Mouse (Mus musculus) kidney, postnatal 14 days (tissue): ENCODE measurements around the gene Rprd1b.

Experiments used
- DNase-seq: peaks from one replicate; pipeline ENCODE4 v3.0.0; 2022; ENCODE audit warnings: mixed read lengths

The Rprd1b gene

DNA sequence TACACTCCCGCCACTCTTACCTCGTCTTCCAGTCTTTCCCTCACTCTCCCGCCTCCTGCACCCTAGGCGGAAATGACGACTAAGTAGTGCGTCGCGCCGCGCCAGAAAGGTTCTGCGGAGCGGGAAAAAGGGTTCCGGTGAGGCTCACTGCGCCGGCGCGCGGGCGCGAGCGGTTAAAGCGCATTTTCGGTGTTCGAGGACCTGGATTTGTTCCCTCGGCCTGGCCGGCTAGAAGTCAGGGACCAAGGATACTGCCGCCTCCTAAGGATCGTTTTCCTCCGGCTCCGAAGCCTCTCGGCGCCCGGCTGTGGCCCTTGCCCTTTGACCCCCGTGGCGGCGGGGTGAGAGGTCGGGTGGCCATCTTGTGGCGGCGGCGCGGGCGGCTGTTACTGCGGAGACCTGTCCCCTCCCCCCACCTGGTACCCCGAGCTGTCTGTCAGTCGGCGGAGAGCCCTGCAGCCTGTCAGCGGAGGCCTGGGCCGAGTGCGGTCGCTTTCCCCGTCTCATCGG is at the start of gene Rprd1b, which contains the start of gene Tti1:
Gene Rprd1b, plus strand, starts transcription at position 144 of the 510 bp plus-strand sequence.
Gene Tti1, minus strand, starts transcription at position 80 of the 510 bp plus-strand sequence.
- peak; percentile 95 for DNase-seq

DNA sequence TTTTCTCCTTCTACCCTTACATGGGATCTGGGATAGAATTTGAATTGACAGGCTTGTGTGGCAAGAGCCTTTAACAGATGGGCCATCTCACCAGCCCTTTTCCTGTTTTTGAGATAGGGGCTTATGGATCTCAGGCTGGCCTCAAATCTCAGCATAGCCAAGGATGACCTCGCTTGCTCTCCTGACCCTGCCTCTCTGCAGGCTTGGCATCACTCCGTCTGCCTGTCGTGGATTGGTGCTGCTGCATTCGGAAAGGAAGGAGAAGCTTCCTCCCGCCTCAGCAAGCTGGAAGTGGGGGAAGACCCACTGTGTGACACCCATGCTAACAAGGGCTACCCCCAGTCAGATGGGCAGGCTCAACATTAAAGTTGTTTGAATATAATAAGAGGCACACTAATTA is 49.1 kb upstream of the Rprd1b start:
- DNase-seq = no peak

DNA sequence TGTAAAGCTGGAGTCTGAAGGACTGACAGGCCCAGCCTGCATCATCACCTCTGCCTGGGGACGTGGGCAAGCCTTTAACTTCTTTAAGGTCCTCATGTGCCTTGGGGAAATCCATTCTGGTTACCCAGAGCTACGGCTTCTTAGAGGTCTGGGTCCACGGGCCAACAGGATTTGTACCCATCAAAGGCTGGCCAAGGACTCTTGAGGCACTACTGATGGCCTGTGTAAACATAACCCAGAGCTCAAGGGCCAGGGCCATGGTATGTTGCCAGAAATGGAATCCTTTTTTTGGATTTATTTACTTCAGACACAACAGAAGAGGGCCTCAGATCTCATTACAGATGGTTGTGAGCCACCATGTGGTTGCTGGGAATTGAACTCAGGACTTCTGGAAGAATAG is 45.6 kb upstream of the Rprd1b start:
- DNase-seq = no peak

DNA sequence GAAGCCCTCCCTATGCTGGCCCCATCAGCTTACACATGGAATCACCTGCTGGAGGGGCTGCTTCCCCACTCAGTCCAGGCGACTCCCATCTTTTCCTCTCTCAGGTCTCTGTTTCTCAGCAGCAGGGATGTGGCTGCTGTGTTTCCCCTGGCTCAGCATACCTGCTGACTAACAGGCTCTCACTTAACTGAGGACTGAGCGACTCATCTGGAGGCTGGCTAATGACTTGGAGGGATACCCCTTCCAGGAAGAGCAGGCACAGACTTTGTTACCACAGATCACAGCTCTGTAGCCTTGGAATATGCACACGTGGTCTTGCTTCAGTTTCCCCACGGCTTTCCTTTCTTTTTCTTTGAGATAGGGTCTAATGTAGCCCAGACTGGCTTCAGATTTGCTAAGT is 45.0 kb upstream of the Rprd1b start:
- no peak for DNase-seq

DNA sequence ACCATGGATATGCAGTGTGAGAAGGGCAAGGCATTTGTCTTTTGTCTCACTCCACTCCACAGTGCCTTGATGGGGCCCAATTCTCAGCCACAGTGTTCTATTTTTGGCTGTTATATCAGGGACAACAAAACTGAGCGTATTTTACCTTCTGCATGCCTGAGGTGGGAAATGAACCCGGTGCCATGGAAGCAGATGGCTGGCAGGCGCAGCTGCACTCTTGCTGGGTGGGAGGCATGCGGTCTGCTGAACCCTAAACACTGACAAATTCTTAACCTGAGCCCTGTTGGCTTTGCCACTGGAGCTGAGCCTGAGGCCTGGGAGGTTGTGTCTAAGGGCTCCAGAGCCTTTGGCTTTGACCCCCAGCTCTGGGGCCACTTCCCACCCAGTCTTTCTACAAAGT is 42.7 kb upstream of the Rprd1b start:
- no peak for DNase-seq

DNA sequence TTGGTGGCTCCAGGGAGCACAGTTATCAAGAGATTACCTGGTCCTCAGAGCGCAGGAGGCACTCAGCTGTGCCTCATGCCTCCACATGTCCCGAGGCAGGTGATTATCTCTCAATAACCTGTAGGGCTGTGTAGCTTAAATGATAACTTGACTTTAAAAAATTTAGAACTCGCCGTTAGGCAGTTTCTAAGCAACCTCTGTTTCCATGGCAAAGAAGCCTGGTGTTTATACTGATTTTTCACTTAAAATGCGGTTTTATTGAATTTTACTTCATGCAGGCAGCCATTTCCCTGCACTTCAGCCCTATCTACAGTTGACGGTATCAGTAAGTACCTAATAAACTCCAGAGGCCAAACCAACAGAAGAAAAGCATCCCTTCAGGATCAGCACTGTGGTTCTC is 42.1 kb upstream of the Rprd1b start:
- DNase-seq = no peak

DNA sequence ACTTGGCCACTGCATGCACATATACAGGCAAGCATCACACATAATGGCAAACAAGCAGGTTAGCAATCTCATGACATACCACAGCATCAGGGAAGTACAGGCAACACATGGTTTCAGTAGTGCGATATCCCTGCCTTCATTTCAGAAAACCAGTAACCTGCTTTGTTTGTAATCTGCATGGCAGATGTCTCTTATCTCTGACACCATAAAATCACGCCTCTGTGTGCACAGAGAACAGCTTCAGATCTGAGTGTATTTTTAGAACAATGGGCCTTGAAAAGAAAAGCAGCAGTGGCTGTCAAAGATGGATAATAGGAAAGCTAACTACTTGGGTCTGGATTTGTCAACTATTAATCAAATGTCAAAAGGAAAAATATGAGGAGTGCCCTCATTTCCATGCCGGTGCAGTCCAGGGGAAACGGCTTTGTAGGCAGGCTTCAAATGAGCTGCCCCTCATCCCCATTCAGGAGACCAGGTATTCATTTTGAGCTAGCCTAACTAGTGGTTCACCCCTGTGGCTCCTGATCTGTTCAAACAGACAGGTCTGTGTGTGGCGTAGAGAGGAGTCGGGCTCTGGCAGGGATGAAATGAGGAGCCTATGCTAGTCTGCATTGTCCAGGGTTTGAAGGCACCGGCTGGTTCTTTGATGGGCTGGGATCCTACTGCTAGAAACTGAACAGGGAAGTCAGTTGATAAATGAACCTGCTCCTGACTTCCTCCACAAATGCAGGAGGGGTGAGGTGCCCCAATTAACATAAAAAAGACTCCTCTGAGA is 39.7 kb upstream of the Rprd1b start:
- no peak for DNase-seq

DNA sequence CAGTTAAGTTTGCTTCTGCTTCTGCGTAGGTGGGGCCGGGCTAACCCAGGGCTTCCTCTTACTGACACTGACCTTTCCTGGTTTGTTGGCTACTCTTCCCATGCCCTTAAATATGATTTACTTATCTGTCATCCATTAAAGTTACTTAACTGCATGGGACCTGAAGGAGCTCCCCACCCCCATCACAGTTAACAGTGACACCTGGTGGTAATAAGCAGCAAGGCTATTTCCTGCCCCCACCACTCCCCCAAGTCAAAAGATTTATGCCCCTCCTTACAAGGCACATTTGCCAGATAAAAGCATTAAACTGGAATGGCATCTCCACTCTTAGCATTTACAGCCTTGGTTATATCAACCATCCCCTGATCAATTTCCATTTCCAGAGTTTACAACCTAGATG is 38.4 kb upstream of the Rprd1b start:
- peak; percentile 17 for DNase-seq

DNA sequence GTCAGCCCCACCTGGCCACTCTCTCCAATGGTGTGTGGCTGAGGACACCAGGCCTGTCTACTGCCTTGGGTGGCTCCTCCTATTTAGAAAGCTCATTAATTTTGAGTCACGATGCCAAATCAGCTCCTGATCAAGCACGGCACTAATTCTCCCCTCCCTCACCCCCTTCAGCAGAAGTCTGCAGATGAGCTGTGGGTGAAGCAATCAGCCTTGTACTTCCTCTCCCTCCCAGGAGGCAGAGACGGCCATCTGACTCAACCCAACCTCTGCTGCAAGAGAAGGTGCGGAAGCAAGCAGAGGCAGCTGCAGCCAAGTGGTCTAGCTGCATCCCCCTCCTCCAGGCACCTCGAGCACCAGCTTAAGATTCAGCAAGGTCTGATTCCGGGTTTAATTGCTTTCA is 37.3 kb upstream of the Rprd1b start:
- DNase-seq = no peak

DNA sequence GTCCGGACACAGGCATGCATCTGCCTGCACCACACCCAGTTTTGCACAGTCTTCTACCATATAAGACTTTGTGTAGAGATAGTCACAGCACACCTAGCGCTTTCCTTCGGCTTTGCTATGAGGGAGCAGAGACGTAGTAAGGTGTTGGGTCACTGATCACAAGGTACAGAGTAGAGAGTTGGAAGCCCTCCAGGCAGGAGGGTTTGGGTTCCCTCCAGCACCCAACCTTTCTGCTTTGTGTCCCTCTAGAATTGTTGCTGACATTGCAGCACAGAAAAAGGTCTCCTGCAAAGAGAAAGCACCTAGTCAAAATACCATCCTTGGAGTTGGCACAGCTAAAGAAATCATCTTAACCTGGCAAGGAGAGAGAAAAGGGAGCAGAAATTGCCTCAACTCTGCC is 35.8 kb upstream of the Rprd1b start:
- DNase-seq = peak; percentile 20

DNA sequence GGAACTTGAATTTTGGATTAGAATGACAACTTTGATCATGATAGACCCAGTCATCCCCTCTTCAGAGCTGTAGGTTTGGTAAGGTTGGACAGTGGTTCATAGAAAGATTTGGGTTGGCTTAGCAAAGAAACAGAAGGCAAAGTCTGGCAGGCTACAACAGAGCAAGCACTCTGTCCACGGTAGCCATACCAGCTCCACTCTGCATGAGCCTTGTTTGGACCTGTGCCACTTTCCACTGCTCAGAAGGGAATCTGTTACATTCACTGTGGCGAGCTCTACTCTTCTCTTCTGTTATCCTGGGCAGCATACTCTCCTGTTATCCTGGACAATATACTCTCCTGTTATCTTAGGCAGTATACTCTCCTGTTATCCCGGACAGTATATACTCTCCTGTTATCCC is 29.5 kb upstream of the Rprd1b start:
- DNase-seq = no peak

DNA sequence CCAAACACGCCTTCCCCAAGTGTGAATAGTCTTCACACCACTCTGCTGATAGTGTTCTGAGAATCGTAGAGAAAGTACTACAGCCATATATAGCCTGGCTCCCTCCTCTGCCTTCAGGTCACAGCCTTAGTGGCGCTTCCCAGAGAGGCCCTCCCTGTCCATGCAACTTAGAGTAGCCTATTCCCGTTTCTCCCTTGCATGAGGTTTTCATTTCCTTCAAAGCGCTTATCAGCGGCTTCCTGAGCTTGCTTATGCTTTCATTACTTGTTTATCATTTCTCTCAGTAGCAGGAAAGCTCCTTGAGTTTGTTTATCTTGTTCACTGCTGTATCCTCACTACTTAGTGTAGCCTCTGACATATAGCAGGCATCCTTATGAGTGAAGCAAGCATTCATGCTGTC is 23.7 kb upstream of the Rprd1b start:
- no peak for DNase-seq

DNA sequence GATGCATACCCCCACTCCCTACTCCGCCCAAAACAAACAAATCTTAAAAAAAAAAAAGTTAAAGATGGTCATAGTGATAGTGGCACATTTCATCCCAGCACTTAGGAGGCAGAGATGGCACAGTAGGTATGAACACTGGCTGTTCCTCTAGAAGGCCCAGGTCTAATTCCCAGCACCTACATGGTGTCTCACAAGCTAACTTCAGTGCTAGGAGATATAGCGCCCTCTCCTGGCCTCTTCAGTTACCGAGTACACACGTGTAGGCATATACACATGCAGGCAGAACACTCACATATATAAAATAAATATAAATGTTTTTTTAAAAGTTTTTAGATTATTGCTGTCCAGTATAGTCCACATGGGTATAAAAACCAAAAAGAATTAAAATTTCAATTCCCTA is 22.7 kb upstream of the Rprd1b start:
- DNase-seq = no peak

DNA sequence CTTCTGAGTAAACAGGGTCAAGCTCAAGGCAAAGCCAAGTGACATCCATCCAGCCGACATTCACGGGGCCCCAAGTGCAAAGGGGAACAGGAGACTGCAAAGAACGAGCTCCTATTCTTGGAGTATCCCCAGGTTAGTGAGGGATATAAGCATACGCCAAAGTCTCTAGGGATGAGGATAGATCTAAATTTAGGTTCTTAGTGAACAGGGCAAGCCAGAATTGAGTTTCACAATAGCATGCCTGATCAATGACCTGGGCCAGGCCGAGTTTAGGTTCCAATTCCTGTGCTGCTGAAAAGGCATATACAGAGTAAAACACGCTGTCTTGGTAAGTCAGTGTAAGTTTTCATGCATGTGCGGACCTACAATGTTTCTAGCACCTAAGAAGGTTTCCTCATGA is 18.9 kb upstream of the Rprd1b start:
- no peak for DNase-seq

DNA sequence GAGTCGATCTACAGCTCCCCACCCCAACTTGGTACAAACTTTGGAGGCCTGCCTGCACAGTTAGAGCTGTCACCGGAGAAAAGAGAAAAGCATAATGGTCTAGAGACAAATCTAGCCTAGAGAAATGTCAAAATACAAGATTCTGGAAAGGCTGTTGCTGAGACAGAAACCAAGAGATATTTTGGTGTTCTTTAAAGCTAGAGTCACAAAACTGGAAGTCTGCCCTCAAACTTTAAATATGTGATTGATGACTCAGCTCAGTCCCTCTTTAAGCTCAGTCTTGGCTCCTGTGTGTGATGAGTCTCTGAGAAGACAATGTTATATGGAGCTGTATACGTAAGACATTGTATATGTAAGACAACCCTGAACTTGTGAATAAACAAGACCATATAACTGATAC is 15.7 kb upstream of the Rprd1b start:
- DNase-seq = no peak

DNA sequence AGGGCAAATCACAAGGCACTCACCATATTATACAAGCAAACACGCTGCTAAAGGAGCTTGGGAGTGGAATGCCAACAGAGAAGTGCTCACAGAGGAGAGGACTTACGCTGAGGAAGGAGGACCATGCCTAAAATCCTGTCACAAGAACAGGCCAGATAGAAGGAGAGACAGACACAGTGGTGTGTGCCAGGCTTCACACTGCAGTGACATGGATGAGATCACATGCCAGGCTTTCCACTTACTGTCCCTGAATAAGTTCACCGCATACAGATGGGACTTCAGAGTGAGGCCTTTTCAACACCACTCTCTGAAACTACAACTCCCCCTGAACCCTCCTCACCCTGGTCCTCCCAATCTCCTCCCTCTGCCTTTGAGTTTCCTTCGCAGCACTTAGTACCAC is 11.0 kb upstream of the Rprd1b start:
- no peak for DNase-seq

DNA sequence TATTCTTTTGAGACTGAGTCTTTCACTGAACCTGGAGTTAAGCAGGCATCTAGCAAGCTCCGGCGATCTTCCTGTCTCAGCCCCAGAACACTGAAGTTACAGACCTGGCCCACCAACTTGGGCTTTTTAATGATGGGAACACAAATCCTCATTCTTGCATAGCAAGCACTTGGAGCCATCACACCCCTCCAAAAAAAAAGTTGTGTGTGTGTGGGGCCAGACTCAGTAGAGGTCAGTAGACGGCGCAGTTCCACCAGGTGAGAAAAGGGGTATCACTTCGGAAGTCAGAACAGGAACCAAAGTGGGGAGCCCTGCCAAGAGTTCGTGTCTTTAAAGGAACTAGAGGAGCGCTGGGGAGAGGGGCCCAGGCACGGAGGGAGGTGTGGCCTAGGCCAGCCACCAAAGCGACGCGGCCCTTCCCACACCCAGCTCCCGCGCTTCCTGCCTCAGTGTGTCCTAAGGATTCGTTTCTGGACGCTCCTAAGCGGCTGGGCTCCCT is 393 bp upstream of the Rprd1b start:
- no peak for DNase-seq

DNA sequence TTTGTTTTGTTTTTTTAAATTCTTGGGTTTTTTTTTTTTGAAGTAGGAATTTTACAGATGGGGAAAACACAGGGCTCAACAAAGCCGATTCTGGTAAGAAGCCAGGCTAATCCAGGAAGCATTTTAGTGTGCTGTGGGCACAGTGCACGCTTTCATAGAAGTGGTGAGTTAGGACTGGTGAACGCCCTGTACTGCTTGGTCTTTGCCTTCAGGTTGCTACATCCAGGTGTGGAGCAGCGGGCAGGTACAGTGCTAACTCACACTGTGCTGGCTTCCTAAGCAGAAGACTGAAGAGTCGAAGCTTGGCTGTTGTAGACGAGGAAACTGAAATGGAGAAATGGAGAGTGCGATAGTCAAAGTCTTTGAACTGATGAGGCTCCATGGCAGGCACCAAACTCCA is 1.7 kb downstream of the Rprd1b start:
- DNase-seq = no peak

DNA sequence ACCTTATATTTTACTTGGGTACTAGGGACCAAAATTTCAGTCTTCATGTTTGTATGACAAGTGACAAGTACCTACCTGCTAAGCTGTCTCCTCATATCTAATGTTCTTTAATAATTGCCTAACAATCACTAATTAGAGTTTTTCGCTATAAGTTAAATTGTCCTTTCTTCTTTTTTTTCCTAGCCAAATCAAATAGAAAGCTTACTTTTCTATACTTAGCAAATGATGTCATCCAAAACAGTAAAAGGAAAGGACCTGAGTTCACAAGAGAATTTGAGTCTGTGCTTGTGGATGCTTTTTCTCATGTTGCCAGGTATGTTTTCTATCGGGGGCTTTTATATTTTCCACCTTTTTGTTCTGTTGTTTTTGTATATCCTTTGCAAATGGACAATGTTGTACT is 7.5 kb downstream of the Rprd1b start:
- DNase-seq = no peak

DNA sequence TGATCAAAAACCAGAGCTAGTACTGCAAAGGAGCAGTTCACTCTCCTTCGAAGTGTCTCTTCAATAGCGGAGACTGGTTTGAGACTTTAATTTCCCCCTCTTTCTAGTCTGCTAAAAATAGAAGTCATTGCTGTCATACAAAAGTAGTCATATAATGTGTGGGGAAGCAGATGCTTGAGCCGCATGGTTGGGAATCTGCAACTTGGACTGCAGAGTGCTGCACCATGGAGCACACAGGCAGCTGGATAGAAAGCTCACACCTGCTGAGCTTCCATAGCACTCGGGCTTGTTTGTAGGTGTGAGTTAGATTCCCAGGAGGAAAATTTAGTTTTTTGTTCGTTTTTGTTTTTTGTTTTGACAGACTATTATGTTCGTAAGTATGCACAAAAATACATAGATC is 8.1 kb downstream of the Rprd1b start:
- DNase-seq = no peak

DNA sequence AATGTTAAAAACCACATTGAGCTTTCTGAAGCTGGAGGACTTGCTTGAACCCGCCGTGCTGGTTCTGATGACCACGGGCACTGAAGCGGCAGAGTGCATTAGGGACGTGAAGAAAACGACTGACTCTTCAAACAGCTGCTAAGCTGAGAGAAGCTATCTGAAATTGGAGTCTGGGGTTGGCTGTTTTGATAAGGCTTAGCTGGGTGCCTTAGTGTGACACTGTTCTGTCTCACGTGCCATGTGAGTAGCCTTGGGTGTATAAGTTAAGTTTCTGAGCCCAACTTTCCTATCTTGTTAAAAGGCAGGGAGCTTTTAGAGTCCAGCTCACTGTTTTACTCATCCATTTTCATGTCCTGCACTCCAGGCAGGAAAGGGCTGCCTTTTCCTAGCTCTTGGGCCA is 8.7 kb downstream of the Rprd1b start:
- DNase-seq = no peak

DNA sequence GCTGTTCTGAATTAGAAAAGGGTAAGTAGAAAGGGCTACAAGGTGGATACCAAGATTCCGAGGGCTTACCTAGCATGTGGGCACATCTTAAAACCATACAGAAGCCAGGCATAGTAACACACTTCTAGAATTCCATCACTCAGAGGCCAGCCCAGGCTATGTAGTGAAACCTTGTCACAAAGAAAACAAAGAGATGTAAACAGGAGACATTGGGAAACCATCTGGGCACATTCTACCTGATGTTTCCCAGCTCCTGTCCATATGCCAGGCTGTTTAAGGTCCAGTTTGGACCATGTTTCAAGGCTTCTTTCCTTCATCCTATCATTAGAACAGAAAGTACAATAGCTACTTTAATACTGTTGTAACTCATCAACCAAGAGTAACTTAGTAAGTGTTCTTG is 9.3 kb downstream of the Rprd1b start:
- DNase-seq = no peak

DNA sequence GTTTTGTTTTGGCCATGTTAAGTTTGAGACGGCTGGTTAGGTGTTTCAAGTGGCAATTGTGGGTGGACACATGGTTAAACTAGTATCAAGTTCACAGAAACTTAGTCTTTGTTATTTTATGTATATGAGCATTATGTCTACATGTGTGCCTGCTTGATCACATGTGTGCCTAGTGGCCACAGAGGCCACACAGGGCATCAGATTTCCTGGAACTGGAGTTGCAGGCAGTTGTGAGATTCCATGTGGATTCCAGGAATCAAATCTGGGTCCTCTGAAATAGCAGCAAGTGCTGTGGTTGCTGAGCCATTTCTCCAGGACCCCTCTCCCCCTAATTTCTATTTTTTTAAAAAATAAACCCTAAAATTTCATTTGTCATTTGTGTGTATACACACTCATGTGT is 11.4 kb downstream of the Rprd1b start:
- no peak for DNase-seq

DNA sequence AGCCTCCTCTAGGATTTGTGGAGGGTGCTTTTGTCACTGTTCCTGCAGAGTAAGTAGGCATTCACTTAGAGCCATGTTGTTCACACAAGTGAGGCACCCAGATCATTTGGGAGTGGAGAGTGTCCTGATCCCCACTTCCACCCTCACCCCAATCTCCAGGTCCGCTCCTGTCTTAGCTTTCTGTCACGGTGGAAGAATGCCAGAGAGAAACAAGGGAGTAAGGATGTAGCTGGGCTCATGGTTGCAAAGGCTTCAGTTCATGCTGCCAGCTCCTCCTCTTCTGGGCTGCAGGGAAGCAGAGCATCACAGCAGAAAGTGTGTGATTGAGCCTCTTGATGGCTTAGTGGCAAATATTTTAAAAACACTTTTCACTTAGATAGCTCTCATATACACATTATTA is 12.1 kb downstream of the Rprd1b start:
- no peak for DNase-seq

DNA sequence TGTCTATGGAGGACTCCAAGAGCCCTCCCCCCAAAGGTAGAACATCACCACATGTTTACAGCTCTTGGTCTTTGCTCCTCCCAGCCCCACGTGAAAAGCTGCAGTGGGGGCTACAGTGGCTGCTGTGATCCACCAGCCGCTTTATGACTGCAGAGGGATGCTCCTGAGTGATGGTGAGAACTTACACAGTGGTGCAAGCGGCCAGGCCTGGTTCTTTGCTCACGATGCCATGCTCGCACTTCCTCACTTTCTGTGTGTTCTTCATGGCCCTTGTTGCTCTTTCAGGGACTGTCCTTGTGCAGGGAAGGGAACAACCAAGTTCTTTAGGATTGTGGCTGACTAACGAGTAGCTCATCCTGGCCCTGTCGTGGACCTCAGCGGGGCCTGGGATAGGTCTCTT is 15.2 kb downstream of the Rprd1b start:
- no peak for DNase-seq
